Mouse (Mus musculus) fibroblast of lung, adult 2 months (primary cell): ENCODE measurements around the gene Scn3a.

ENCODE experiments used
- DNase-seq: peaks from one replicate; pipeline ENCODE4 v3.0.0-alpha.2; 2011; ENCODE audit warnings: low read depth

Scn3a gene

GRCm38 (mm10) chr2:65566793-65567787 is at the start of gene Scn3a:
Gene Scn3a (minus strand): TSS chr2:65567627.
- no peak for DNase-seq

- no peak for DNase-seq
These were observed 44.5 kb upstream of the Scn3a start for GRCm38 (mm10) chr2:65611887-65612286.

GRCm38 (mm10) chr2:65607813-65608212 is 40.4 kb upstream of the Scn3a start:
- DNase-seq: no peak

- no peak for DNase-seq
These were observed 20.3 kb upstream of the Scn3a start for GRCm38 (mm10) chr2:65587679-65588078.

- no peak for DNase-seq
These were observed 498 bp upstream of the Scn3a start for GRCm38 (mm10) chr2:65567925-65568324.

- no peak for DNase-seq
These were observed 3.5 kb downstream of the Scn3a start for GRCm38 (mm10) chr2:65563898-65564297.

GRCm38 (mm10) chr2:65557719-65558118 is 9.7 kb downstream of the Scn3a start:
- no peak for DNase-seq

- no peak for DNase-seq
These were observed 12.8 kb downstream of the Scn3a start for GRCm38 (mm10) chr2:65554662-65555061.

- DNase-seq: no peak
These were observed 14.0 kb downstream of the Scn3a start for GRCm38 (mm10) chr2:65553473-65553872.

GRCm38 (mm10) chr2:65552727-65553126 is 14.7 kb downstream of the Scn3a start:
- no peak for DNase-seq

GRCm38 (mm10) chr2:65552222-65552621 is 15.2 kb downstream of the Scn3a start:
- DNase-seq: no peak

- no peak for DNase-seq
These were observed 15.7 kb downstream of the Scn3a start for GRCm38 (mm10) chr2:65551736-65552135.

GRCm38 (mm10) chr2:65550564-65550963 is 16.9 kb downstream of the Scn3a start:
- no peak for DNase-seq

- no peak for DNase-seq
These were observed 18.8 kb downstream of the Scn3a start for GRCm38 (mm10) chr2:65548665-65549064.

- DNase-seq: no peak
These were observed 20.1 kb downstream of the Scn3a start for GRCm38 (mm10) chr2:65547341-65547740.

- no peak for DNase-seq
These were observed 24.4 kb downstream of the Scn3a start for GRCm38 (mm10) chr2:65542906-65543592.

- no peak for DNase-seq
These were observed 25.6 kb downstream of the Scn3a start for GRCm38 (mm10) chr2:65541781-65542180.

GRCm38 (mm10) chr2:65538436-65538835 is 29.0 kb downstream of the Scn3a start:
- no peak for DNase-seq

- no peak for DNase-seq
These were observed 35.1 kb downstream of the Scn3a start for GRCm38 (mm10) chr2:65532127-65532854.

GRCm38 (mm10) chr2:65529148-65529547 is 38.3 kb downstream of the Scn3a start:
- peak; percentile 16 for DNase-seq

- DNase-seq: no peak
These were observed 50.7 kb downstream of the Scn3a start for GRCm38 (mm10) chr2:65516703-65517102.

GRCm38 (mm10) chr2:65508217-65508616 is 59.2 kb downstream of the Scn3a start:
- DNase-seq: no peak
